Mouse (Mus musculus): ENCODE measurements at regions not wholly inside any gene's neighbourhood (a gene's known extent, or its start where the extent isn't known, plus 50 kb on each side); places are given as distances from the start of the nearest gene placed in this dataset.
A peak's percentile ranks its signal among the peaks of the same experiment; 100 is the strongest.

DNA sequence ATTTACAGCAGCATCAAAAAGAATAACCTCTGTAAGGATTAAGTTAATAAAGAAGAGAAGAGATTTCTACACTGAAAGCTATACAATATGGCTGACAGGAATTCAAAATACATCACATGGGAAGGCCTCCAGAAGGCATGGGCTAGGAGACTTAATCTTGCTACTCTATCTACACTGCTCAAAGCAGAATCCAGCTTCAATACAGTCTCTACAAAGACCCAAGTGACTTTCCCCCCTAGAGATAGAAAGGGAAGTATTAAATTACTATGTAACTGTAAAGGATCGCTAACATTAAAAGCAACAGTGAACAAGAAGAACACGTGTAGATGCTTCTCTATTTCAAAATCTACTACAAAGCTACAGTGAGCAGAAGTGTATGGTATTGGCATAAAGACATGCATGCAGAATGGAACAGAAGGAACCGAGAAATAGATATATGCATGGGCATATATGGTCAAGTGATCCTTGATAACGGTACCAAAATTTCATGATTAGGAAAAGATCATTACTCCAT lies 137.9 kb upstream of the Usp9x start:
- Histone ChIP-seq H3K36me3 (replicated peaks) (no peaks in the 10 kb centered on the region), H3K9me3 (replicated peaks) (no peaks in the 10 kb centered on the region), H3K27ac (replicated peaks) (no peak overlapping the region), H3K4me2 (no peak overlapping the region), H3K9ac (no peak overlapping the region), H3K4me1 (replicated peaks) (0 out of 2 replicates have a peak, but pooled peaks cover 5% of the 10 kb centered on the region), H3K27me3 (peaks cover 18% of the 10 kb centered on the region; the same call in 1 of the 2 replicates), H3K4me3 (replicated peaks) (no peak overlapping the region)
- 72% methylated on average over 4 of the region's 4 CpGs for WGBS (ENCODE audit: insufficient replicate concordance)
- ATAC-seq (ENCODE audit: insufficient read depth), result no peak

DNA sequence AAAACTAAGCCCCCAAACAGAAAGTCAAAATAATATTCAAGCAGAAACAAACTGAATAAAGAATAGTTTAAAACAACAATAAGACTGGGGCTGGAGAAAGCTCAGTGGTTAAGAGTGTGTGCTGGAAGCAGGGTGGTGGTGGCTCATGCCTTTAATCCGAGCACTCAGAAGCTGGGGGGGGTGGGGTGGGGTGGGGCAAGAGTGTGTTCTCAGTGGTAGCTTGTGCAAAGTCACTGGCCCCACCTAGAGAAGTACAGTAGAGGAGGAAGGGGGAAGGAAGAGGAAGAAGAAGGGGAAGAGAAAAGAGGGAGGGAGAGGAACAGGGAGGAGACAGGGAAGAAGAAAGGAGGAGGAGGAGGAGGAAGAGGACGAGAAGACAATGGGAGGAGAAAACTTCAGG lies 141.1 kb upstream of the Usp9x start:
- H3K9ac ChIP-seq, result no peak overlapping the region
- peaks cover 10% of the 10 kb centered on the region; the same call in 1 of the 2 replicates for H3K4me1 ChIP-seq (replicated peaks)
- H3K4me3 ChIP-seq (replicated peaks), result no peak overlapping the region
- H3K27ac ChIP-seq (replicated peaks), result no peak overlapping the region
- 38% methylated on average over 2 of the region's 2 CpGs for WGBS (ENCODE audit: insufficient replicate concordance)
- no peaks in the 10 kb centered on the region for H3K27me3 ChIP-seq
- ATAC-seq (ENCODE audit: insufficient read depth), result no peak
- H3K36me3 ChIP-seq (replicated peaks), result no peaks in the 10 kb centered on the region
- no peaks in the 10 kb centered on the region for H3K9me3 ChIP-seq (replicated peaks)
- H3K4me2 ChIP-seq, result no peak overlapping the region

DNA sequence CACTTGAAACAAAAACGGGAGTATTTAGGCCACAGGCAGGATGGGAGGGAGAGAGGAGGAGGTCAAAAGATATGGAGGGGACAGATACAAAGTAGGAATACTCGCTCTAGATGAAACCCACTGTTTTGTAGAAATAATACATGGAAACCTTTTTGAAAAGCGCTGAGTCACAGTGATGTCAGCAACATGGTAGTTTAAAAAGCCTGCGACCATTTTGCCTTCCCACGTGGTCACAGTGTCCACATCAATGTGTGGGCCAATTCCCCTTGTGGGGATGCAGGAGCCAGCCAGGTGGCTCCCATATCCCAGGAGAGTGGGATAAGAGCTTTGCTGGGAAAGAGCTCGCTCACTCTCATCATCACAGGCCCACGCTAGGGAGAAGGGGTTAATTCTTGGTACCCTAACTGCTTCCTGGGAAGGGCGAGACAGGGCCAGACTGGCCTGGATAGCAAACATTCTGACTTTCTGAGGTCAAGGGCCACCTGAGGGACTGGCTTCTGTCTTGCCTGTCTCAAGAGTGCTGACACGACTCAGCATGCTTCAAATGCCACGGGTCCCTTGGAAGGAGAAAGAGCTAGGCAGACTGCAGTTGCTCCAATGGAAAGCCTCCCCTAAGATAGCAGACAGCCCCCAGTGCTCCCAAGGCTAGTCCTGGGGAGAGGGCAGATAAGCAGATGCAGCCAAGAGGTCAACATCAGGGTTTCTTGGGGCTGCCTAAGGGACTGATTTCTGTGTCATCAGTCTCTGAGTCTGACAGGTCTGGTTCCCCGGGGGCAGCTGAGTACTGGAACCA lies 143.3 kb upstream of the Usp9x start:
- Histone ChIP-seq H3K27me3 (no peaks in the 10 kb centered on the region), H3K9ac (no peak overlapping the region), H3K4me2 (no peak overlapping the region), H3K27ac (replicated peaks) (no peak overlapping the region), H3K4me3 (replicated peaks) (no peak overlapping the region), H3K9me3 (replicated peaks) (no peaks in the 10 kb centered on the region), H3K36me3 (replicated peaks) (no peaks in the 10 kb centered on the region), H3K4me1 (replicated peaks) (peaks cover 10% of the 10 kb centered on the region; the same call in 1 of the 2 replicates)
- no peak for ATAC-seq (ENCODE audit: insufficient read depth)
- WGBS (ENCODE audit: insufficient replicate concordance), result 43% methylated on average over 11 of the region's 11 CpGs

DNA sequence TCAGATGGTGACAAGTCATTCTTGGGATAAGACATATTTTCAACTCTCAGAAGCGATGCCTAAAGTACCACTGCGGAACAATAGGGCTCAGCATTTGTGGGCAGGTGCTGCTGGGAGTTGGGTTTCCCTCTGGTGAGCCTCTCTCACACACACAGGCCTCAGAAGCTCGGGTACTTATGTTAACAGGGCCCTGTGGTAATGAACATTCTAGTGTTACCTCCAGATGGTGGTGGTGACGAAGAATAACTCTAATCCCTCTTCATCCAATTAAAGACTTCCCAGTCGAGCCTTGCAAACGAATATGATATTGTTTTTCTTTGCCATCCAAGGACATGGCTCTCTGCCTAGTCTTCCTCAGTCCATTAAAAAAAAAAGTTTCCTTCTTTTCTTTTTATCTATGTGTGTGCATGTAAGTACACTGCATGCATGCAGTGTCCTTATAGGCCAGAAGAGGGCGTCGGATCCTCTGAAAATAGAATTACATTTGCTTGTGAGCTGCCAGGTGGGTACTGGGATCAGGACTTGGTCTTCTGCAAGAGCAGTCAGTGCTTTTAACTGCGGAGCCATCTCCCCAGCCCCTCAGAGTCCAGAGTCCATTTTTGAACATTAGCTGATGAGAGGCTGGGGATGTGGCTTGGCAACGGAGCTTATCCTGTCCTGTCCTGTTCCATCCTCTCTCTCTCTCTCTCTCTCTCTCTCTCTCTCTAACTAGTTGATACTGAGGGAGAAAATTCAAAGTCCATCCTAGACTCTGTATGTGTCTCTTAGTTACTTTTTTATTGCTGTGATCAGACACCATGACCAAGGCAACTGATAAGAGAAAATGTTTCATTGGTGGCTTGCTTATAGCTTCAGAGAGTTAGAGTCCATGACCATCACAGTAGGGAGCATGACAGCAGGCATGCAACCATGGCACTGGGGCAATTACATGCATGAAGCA lies 146.3 kb upstream of the Usp9x start:
- H3K4me1 ChIP-seq (replicated peaks), result peaks cover 10% of the 10 kb centered on the region; the same call in 1 of the 2 replicates
- H3K9me3 ChIP-seq (replicated peaks), result no peaks in the 10 kb centered on the region
- H3K4me3 ChIP-seq (replicated peaks), result no peak overlapping the region
- no peaks in the 10 kb centered on the region for H3K36me3 ChIP-seq (replicated peaks)
- ATAC-seq (ENCODE audit: insufficient read depth), result no peak
- H3K27me3 ChIP-seq, result no peaks in the 10 kb centered on the region
- no peak overlapping the region for H3K4me2 ChIP-seq
- WGBS (ENCODE audit: insufficient replicate concordance), result 60% methylated on average over 10 of the region's 10 CpGs
- no peak overlapping the region for H3K27ac ChIP-seq (replicated peaks)
- H3K9ac ChIP-seq, result no peak overlapping the region

DNA sequence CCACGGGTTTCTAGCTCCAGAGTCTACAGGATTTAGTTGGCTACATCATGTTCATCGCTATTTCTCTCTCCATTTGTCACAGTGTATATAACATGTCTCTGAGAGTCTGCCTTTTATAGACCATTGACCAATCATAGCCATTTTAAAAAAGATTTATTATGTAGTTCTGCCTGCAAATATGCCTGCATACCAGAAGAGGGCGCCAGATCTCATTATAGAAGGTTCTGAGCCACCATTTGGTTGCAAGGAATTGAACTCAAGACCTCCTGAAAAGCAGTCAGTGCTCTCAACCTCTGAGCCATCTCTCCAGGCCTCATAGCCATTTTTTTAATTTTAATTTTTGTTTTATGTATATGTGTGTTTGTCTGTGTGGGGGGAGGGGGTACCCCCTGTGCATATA lies 151.7 kb upstream of the Usp9x start:
- Histone ChIP-seq H3K4me3 (replicated peaks) (no peak overlapping the region), H3K27me3 (no peaks in the 10 kb centered on the region), H3K27ac (replicated peaks) (no peak overlapping the region), H3K4me1 (replicated peaks) (no peaks in the 10 kb centered on the region), H3K9ac (no peak overlapping the region), H3K36me3 (replicated peaks) (no peaks in the 10 kb centered on the region), H3K4me2 (no peak overlapping the region), H3K9me3 (replicated peaks) (no peaks in the 10 kb centered on the region)
- no peak for ATAC-seq (ENCODE audit: insufficient read depth)
- WGBS (ENCODE audit: insufficient replicate concordance), result 29% methylated on average over 3 of the region's 3 CpGs

DNA sequence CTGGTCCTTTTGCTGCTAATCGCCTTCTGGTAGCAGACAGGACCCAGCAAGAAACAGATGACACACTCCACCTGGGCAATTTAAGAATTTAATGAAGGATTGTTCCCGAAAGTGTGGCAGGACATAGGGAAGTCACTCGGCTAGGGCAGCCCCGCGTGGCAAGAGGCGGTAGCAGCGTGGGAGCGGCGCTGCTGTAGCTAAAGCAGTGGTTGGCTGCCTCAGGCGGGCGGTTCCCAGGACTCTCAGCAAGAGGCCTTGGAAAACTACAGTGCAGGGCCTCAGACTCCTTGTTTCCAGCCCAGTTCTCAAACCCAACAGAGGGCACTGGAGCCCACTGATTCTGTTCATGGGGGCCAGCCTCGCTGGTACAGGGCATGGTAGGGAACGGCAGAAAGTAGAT lies 154.2 kb upstream of the Usp9x start:
- no peaks in the 10 kb centered on the region for H3K4me1 ChIP-seq (replicated peaks)
- no peaks in the 10 kb centered on the region for H3K36me3 ChIP-seq (replicated peaks)
- 0 out of 2 replicates have a peak overlapping the region, but pooled peaks have one; percentile 7 for H3K4me2 ChIP-seq
- ATAC-seq (ENCODE audit: insufficient read depth), result no peak
- WGBS (ENCODE audit: insufficient replicate concordance), result 49% methylated on average over 13 of the region's 13 CpGs
- no peaks in the 10 kb centered on the region for H3K27me3 ChIP-seq
- H3K9ac ChIP-seq, result no peak overlapping the region
- H3K9me3 ChIP-seq (replicated peaks), result no peaks in the 10 kb centered on the region
- no peak overlapping the region for H3K27ac ChIP-seq (replicated peaks)
- no peak overlapping the region for H3K4me3 ChIP-seq (replicated peaks)

DNA sequence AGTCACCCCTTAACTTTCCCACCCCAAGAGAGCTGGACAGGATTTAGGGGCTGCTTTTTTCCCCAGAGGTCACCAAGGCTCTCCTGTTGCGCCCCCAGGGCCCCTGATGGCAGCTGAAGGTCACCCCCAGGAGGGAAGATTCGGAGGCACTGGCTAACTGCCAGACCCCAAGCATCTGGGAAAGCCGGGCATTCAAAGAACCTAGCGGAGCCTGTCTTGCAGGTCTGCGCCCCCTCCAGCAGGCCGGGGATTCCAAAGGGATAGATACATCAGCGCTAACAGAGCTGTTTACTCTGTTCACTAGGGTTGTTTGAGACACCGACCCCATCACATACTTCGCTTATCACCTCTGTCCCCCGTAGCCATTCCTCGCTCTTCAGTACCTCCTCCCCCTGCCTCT lies 154.6 kb upstream of the Usp9x start:
- Histone ChIP-seq H3K27ac (replicated peaks) (no peak overlapping the region), H3K4me2 (peak overlapping the region; percentile 7; the same call in 1 of the 2 replicates), H3K4me3 (replicated peaks) (no peak overlapping the region), H3K9me3 (replicated peaks) (no peaks in the 10 kb centered on the region), H3K36me3 (replicated peaks) (no peaks in the 10 kb centered on the region), H3K9ac (no peak overlapping the region), H3K27me3 (no peaks in the 10 kb centered on the region), H3K4me1 (replicated peaks) (no peaks in the 10 kb centered on the region)
- no peak for ATAC-seq (ENCODE audit: insufficient read depth)
- WGBS (ENCODE audit: insufficient replicate concordance), result 52% methylated on average over 11 of the region's 11 CpGs

DNA sequence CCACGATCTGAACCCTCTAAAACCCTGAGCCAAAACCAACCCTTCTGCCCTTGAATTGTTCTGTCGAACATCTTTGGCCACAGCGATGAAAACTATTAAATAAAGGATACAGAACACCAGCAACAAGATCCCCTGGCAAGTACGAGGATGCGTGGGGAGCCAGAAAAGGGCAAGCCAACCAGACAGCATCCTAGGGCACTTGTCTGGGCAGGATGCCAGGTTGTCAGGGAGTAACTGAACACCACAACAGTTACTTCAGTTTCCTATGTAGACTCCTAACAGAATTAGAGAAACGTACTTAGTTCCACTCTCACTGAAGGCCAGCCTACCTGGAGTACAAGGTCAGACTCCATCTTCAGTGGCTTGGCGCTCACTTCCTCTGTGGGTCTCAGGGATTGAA lies 138.4 kb upstream of the Med14 start:
- H3K9me3 ChIP-seq (replicated peaks), result no peaks in the 10 kb centered on the region
- H3K36me3 ChIP-seq (replicated peaks), result no peaks in the 10 kb centered on the region
- H3K4me3 ChIP-seq (replicated peaks), result no peak overlapping the region
- no peak overlapping the region for H3K9ac ChIP-seq
- no peak for ATAC-seq (ENCODE audit: insufficient read depth)
- H3K27ac ChIP-seq (replicated peaks), result no peak overlapping the region
- H3K27me3 ChIP-seq, result no peaks in the 10 kb centered on the region
- H3K4me2 ChIP-seq, result no peak overlapping the region
- whole genome bisulfite sequencing (ENCODE audit: insufficient replicate concordance), result 66% methylated on average over 7 of the region's 7 CpGs
- no peaks in the 10 kb centered on the region for H3K4me1 ChIP-seq (replicated peaks)

DNA sequence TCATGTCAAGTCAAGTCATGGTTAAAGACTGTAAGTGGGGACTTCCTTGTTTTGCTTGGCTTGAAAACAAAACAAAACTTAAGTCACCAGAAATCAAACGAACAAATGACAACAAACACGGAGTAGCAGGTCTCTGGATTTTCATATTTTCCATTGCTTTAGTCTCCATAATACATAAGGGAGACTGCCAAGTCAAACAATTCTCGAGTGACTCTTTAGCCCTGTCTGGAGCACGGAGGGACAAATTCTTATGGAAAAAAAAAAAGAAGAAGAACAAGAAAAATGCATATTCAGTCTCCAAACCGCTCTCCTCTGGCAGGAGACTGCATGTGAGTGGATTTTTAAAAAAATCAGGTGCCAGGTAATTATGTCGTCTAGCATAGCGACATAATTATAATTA lies 129.6 kb upstream of the Med14 start:
- H3K4me1 ChIP-seq (replicated peaks), result no peaks in the 10 kb centered on the region
- H3K4me2 ChIP-seq, result no peak overlapping the region
- no peak overlapping the region for H3K4me3 ChIP-seq (replicated peaks)
- 52% methylated on average over 7 of the region's 7 CpGs for WGBS (ENCODE audit: insufficient replicate concordance)
- no peak for ATAC-seq (ENCODE audit: insufficient read depth)
- H3K36me3 ChIP-seq (replicated peaks), result no peaks in the 10 kb centered on the region
- H3K27me3 ChIP-seq, result no peaks in the 10 kb centered on the region
- H3K9ac ChIP-seq, result no peak overlapping the region
- no peak overlapping the region for H3K27ac ChIP-seq (replicated peaks)
- no peaks in the 10 kb centered on the region for H3K9me3 ChIP-seq (replicated peaks)

DNA sequence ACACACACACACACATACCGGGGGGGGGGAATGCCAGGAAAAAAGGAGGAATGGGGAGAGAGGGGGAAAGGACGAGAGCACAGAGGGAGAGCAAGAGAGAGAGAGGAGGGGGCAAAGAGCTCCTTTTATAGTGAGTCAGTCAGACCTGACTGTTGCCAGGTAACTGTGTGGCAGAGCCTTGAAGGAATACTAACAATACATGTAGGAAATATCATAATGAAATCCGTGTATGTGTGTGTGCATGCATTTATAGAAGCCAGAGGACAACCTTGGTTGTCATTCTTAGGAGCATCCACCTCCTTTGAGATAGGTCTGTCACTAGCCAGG lies 127.6 kb upstream of the Med14 start:
- Histone ChIP-seq H3K4me2 (no peak overlapping the region), H3K4me1 (replicated peaks) (no peaks in the 10 kb centered on the region), H3K36me3 (replicated peaks) (no peaks in the 10 kb centered on the region), H3K9ac (no peak overlapping the region), H3K4me3 (replicated peaks) (no peak overlapping the region), H3K9me3 (replicated peaks) (no peaks in the 10 kb centered on the region), H3K27me3 (no peaks in the 10 kb centered on the region), H3K27ac (replicated peaks) (no peak overlapping the region)
- WGBS (ENCODE audit: insufficient replicate concordance), result 43% methylated on average over 3 of the region's 3 CpGs
- no peak for ATAC-seq (ENCODE audit: insufficient read depth)

DNA sequence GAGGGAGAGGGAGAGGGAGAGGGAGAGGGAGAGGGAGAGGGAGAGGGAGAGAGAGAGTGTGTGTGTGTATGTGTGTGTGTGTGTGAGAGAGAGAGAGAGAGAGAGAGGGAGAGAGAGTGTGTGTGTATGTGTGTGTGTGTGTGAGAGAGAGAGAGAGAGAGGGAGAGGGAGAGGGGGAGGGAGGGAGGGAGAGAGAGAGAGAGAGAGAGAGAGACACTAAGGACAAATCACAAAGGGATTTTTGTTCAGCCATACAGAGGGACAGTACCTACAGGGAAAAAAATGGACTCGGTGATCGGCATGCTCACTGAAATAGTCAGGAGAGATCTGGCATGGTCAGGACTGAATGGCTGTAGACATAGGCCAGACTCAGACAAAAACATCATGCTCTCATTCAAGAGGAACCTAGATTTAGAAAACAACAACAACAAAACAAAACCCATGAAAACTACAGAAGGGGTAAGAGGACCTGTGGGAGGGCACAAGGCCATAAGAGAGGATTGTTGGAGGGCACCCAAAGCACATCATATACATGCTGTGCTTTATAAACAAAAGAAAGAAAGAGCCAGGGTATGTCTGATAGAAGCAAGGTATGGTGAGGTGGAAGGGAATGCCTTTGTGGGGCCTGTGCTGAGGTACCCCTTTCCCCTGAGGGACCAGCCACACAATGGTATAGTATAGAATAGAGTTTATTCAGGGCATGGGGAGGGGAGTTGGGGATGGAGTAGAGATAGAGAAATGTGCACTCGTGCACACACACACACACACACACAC lies 127.0 kb upstream of the Med14 start:
- Histone ChIP-seq H3K4me2 (no peak overlapping the region), H3K27me3 (no peaks in the 10 kb centered on the region), H3K4me1 (replicated peaks) (no peaks in the 10 kb centered on the region), H3K36me3 (replicated peaks) (no peaks in the 10 kb centered on the region), H3K9ac (no peak overlapping the region), H3K27ac (replicated peaks) (no peak overlapping the region), H3K4me3 (replicated peaks) (no peak overlapping the region), H3K9me3 (replicated peaks) (no peaks in the 10 kb centered on the region)
- no peak for ATAC-seq (ENCODE audit: insufficient read depth)
- 69% methylated on average over 3 of the region's 3 CpGs for WGBS (ENCODE audit: insufficient replicate concordance)
